Mouse (Mus musculus) ES-E14 (cell line): Measurements from ENCODE around the gene Wdr81.

Experiments used
- CHD2 ChIP-seq: IDR thresholded peaks from 2 replicates; pipeline ENCODE4 v1.6.1; 2014; ENCODE audit warnings: mild to moderate bottlenecking, low read depth, low read length, inconsistent platforms
- ZNF384 ChIP-seq: IDR thresholded peaks from 2 replicates; pipeline ENCODE4 v1.6.1; 2012; ENCODE audit warnings: low read depth, low read length, inconsistent platforms

DNA sequence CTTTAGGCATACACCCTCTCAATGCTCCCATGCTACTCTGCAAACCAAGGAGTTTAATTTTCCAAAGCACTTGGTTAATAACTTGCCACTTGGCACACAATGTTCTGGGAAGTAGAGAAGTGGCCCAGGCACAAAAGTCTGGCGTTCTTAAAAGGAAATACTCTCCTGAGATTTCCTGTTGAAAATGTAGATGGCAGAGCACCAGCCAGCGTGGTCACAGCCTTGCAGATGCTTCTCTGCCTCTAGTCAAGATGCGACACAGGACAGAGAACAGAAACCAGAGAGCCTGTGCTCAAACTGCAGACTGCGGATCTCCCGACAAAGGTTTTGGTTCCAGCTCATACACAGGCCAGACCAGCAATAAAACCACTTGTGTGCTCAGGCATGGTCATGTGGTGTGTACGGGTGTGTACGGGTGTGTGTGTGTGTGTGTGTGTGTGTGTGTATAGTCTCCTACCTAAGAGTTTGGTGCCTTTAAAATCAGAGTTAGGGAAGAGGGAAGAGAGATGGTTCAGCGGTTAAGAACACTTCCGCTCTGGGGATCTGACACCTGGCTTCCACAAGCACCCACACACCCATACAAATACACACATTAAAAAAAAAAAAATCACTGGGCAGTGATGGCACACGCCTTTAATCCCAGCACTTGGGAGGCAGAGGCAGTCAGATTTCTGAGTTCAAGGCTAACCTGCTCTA is 672 bp upstream of the Wdr81 start:
- TF ChIP-seq ZNF384 (no peak), CHD2 (no peak)
